Mouse (Mus musculus): ENCODE measurements around the gene Ifit1.
"Not testable (repeated sequence)": the region's sequence is repeated elsewhere in the genome, so short reads cannot be mapped to it uniquely, and the experiment has no call there.

Ifit1 gene

DNA sequence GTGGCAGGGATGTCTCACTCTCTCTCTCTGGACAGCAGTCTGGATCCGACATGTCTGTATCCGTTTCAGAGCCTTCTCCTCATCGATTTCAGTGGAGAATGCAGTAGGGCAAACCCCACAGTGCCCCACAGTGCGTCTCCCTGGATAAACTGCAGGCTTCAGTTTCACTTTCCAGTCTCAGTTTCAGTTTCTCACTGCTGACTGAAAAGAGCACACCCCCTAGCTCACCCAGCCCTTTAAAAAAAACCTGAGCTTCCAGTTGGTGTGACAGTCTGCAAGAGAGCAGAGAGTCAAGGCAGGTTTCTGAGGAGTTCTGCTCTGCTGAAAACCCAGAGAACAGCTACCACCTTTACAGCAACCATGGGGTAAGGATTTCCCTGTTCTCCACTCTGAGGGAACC is at the start of gene Ifit1, which contains the start of gene Ifit1bl2:
Gene Ifit1 (plus strand): TSS at position 249 of the 400 bp plus-strand sequence.
Gene Ifit1bl2 (minus strand): TSS at position 121 of the 400 bp plus-strand sequence.
- DNase-seq: peak; percentile 30

DNA sequence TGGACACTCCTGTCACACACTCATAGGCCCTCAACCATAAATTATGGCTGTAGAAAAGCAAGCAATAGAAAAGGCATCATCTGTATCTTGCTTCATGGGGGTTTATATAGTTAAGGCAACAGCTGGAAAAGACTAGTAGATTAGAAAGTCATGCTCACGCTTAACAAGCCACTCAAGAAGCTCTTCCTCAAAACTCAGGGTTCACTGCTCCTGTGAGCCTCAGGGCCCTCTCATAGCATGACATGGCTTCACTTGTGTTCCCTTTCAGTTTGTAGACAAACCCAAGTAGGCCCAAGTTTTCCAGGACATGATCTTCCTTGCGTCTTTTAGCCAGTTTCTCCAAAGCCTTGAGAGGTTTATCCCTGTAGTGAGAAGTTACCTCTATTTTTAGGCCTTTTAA is 47.2 kb upstream of the Ifit1 start:
- DNase-seq: no peak

DNA sequence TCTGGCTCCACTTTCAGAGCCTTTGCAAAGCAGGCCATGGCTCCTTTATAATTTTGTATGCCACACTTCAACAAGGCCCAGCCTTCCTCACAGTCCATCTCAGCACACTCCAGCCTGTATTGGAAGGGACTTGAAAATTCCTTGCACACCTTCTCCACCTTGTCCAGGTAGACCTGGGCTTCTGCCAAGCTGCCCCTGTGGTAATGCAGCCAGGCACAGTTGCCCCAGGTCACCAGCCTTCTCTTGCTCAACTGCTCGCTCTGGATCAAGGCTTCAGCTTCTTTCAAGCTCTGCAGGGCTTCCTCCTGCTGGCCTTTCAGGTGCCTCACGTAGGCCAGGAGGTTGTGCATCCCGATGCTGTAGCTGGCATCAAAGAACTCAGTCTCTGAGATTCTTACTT is 46.1 kb upstream of the Ifit1 start:
- not testable (repeated sequence) for DNase-seq

DNA sequence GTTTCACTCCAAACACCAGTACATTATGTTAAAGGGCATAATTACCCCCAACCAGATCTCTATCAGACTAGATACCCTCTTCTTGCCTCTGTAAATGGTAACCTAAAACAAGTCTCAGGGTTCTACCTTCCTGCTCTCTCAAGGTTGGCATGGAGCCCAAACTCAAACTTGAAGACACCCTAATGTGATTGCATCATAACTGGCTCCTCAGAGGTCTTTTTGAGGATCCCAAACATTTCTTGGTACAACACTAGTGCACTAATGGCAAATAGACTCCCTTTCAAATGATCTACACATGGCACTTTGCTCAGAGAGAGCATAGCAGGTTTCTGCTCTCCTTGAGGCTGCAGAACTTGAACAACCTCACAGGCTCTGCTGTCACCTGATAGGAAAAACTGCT is 43.9 kb upstream of the Ifit1 start:
- no peak for DNase-seq

DNA sequence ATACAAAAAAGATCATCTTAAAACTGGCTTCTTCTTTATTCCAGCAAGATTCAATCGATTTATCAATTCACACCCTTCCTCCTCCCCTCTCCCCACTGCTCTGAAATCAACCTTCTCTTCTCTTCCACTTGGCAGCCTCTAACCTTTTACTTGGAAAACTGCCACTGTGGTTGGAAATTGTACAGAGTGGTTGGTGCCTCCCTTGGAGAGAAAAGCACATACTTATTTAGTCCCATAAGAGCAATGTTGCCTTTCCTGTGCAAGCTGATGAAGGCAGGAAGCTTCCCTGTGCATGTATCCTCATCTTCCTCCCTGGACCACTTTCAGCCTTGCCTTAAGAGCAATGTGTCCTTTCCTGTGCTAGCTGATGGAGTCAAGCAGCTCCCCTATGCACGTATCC is 42.3 kb upstream of the Ifit1 start:
- DNase-seq: no peak

DNA sequence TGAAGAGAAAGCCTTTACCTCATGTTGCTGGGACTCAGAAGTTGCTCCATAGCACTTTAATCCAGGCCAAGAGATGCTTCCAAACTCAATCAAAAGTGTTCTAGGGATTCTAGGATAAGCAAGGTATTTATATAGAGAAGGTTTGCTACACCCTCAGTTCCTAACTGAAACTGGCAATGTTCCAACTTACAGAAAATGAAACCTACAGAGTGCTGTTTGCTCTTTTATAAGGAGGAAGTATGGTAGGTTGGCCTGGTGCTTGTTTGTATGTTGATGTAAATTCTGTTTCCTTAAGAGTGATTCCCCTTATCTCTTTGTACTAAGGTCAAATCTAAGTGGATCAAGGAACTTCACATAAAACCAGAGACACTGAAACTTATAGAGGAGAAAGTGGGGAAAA is 41.4 kb upstream of the Ifit1 start:
- not testable (repeated sequence) for DNase-seq

DNA sequence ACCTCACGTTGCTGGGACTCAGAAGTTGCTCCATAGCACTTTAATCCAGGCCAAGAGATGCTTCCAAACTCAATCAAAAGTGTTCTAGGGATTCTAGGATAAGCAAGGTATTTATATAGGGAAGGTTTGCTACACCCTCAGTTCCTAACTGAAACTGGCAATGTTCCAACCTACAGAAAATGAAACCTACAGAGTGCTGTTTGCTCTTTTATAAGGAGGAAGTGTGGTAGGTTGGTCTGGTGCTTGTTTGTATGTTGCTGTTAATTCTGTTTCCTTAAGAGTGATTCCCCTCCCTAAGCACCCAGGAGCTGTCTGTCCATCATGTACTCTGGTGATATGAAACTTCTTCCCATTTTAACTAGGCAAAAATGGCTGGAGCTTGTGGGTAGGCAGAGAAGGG is 38.8 kb upstream of the Ifit1 start, which contains the start of gene Ifit1bl1:
Gene Ifit1bl1 (minus strand): TSS at position 69 of the 400 bp plus-strand sequence.
- DNase-seq: not testable (repeated sequence)

DNA sequence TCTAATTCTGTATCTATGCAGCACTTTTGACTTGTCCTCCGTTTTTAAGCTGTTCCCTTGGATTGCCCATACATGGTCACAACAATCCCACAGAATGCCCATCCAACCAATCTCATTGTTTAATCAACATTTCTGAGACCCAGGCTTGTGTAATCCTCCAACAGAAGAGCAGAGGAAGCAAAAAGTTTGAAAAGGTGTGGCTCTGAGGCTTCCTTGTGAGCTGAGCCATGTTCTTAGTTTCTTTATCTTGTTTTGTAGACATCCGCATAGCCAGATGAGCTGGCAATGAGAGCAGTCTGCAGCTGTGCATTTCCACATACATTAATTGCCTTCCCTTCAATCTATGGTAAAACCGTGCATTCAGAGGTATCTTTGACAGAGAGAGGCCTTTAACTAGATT is 35.2 kb upstream of the Ifit1 start:
- DNase-seq: no peak

DNA sequence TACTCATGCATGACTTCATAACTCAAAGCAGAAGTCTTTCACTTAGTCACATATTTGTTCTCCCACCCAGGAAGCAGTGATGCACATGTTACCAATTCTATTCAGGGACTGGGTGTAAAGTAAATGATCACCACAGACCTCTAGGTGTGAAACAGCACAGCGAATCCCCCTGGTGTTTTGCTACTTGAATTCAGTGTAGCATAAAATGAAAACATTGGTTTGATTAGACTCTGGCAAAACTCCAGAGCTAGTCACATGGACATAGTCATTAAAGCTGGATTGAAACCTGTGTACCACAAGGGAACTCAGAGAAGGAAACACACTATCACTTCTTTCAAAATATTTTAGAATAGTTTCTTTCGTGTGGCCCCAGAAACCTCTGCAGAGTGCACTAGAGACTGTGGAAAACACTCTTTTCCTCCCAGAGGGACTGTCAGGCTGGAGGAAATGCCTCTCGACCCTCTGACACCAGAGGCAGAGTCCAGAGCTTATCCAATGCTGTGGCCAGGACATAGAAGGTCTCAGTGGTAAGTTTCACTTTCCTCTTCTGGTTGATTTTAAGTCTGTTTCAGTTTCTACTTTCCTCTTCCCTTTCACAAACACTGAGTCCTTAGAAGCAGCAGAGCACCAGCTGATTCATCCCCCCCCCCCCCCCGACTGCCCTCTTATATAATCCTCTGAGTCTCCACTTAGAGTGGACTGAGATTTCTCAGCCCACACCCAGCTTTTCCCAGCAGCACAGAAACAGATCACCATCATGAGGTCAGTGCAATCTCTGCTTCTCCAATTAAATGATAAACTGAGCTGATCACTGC is 33.2 kb upstream of the Ifit1 start, which contains the start of gene Ifit3b:
Gene Ifit3b (plus strand): TSS at position 734 of the 815 bp plus-strand sequence.
- DNase-seq: not testable (repeated sequence)

DNA sequence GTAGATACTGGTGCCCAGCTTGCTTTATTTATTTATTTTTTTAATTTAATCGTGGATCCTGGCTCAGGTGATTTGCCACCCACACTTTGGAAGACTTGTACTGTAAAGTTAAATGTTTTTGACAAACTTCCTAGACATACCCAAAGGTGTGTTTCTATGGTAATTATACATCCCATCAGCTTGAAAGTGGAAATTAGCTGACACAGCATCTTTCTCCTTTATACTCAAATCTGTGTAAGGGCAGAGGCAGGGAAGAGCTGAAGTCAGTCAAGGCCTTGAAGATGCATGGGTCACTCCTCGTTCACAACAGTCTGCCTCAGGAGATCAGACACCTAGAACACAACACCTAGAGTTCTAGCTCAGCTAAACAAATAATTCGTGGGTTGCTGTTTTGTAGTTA is 30.6 kb upstream of the Ifit1 start:
- DNase-seq: not testable (repeated sequence)

DNA sequence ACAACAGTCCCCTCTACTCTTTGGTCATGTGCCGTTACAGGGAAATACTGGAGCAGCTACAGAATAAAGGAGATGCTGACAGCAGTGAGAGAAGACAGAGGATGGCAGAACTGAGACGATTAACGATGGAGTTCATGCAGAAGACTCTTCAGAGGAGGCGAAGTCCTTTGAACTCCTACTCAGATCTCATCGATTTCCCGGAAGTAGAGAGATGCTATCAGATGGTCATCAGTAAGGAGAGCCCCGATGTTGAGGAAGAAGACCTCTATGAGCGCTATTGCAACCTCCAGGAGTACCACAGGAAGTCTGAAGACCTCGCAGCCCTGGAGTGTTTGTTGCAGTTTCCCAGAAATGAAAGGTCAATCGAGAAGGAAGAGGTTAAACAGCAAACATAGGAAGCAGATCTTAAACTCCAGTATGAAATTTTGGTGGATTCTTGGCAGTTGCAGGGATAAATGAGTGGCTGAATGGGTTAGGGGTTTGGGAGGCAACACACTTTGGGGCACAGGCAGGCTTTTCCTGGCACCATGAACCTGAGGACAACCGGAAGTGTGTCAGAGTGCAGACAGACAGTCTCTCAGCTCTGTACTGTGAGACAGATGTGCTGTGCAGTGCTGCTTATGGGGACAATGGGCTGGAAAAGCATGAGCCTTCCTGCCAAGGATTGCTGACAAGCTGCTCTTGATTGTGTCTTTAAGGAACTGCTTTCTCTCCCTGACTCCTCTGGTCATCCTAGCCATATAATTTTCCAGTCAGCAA is 28.2 kb upstream of the Ifit1 start:
- not testable (repeated sequence) for DNase-seq

DNA sequence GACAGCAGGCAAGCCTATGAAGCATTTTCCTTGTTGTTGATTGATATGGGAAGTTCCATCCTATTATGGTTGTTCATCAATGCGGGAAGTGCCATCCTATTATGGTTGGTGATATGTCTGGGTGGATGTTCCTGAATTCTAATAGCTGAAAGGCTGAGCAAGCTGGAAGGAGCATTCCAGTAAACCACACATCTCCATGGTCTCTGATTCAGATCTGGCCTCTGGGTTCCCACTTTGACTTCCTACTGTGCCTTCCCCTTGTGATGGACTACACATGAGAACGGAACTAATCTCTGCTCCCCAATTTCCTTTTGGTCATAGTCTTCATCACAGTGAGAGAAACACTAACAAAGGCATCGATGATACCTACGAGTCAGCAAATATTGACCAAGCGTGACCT is 19.8 kb upstream of the Ifit1 start:
- no peak for DNase-seq

DNA sequence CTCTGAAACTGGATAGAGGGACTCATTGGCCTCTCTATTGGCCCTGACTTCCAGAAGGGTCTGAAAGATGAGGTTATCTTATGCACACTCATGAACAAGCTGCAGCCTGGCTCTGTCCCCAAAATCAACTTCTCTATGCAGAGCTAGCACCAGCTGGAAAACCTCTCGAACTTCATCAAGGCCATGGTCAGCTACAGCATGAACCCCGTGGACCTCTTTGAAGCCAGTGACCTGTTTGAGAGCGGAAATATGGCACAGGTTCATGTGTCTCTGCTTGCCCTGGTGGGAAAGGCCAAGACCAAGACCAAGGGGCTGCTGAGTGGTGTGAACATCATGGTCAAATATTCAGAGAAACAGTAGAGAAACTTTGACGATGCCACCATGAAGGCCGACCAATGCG is 16.9 kb upstream of the Ifit1 start:
- no peak for DNase-seq

DNA sequence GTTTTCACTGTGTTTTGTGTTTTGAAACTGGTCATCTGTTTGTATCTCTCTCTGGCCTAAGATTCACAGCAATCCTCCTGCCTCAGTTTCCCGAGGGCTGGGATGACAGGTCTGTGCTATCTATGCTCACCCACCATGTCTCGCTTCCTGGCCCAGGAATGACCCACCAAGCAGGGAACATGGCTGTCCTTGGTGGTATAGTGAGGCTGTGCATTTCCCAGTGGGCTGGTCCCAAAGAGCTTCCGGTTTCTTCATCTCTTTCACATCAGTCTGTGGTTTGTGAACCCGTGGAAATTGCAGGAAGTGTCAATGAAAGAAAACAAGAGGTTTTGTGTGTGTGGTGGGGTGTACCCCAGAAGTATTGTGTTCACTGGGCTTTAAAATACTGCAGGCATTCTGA is 16.0 kb upstream of the Ifit1 start:
- DNase-seq: no peak

DNA sequence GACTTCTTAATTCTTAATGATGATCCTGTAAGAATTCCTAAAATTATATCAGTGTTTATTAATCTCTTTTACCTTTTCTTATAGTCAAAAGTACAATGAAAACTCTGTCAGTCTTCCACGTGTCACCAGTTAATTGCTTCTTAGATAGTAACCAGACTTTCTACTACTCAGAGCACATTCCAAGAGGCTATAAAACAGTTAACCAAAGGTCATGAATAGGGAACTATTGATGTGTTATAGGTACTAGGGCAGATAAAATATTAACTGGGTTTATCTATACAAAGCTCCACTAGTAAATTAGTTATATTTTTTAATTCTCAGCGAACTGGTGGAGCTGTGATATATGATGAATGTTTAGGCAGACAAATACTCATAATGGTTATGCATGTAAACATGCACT is 13.2 kb upstream of the Ifit1 start:
- no peak for DNase-seq

DNA sequence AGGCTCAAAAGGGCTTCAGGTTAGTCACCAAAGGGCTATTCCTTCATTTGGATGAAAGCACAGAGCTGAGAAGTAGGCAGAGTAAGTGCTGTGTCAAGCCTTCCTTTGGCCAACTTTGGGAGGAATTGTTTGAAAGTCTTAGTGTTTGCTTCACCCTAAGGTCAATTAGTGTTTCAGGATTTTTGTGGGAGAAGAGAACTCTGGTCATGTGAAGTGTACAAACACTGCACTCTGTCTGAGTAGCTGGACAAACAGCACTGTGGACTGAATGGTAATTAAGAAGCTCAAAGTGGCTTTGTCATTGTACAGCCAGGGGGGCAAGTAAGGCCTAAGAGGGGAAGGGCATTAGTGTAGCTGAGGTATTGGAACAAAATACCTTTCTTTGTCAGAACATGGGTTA is 9.2 kb upstream of the Ifit1 start:
- DNase-seq: no peak

DNA sequence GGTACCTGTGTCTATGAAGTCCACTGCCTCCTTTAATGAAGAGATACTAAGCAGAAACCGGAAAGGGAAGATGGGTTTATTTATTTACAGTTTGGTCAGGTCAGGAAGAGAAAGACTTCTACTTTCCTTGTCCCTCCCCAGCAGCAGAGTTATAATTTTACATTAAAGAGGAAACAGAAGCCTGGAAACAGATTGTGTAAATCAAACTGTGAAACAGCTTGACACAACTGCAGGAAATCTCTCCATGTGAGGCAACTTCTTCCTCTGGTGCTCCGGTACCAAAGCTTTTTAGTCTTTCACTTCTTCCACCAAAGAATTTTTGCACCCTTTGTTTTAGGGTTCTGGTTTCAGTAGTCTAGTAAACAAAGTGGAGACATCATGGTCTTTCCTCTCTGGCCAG is 7.2 kb upstream of the Ifit1 start:
- DNase-seq: no peak

DNA sequence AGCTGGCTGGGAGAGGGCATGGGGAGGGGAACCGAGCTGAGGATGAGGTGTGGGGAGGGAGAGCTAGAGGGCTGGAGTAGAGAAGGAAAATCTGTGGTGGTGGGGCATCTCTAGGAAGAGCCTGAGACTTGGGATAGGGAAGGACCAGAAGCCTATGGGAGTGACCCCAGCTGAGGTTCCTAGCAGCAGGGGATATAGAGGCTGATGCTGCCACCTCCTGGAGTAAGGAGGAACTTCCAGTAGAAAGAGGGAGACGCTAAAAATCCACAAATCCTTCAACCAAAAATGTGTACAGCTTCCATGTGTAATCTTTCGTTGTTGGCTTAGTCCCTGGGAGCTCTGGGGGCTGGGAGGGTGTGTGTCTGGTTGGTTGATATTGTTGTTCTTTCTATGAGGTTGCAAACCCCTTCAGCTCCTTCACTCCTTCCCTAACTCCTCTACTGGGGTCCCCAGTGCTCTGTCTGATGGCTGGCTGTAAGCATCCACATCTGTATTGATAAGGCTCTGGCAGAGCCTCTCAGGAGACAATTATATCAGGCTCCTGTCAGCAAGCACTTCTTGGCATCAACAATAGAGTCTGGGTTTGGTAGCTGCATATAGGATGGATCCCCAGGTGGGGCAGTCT is 3.6 kb upstream of the Ifit1 start:
- DNase-seq: peak; percentile 57

DNA sequence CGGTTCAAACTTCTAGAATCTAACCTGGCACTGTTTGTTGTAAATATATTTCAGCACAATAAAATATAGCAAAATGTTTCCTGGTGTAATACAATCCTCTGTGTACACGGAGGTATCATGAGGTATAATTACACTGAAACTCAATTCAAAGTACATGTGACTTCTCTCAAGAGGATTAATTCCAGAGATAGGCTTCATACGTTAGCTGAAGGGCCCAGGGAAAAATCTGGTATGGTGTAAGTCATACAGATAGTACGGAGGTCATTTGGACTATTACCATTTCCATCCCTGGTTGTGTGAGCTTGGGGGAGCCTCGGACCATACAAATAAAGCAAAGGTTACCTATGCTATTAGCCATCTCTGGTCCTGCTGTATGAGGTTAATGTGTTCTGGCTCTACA is 1.9 kb downstream of the Ifit1 start:
- no peak for DNase-seq

DNA sequence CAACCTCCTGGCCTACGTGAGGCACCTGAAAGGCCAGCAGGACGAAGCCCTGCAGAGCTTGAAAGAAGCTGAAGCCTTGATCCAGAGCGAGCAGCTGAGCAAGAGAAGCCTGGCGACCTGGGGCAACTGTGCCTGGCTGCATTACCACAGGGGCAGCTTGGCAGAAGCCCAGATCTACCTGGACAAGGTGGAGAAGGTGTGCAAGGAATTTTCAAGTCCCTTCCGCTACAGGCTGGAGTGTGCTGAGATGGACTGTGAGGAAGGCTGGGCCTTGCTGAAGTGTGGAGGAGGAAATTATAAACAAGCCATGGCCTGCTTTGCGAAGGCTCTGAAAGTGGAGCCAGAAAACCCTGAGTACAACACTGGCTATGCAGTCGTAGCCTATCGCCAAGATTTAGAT is 7.0 kb downstream of the Ifit1 start:
- not testable (repeated sequence) for DNase-seq

DNA sequence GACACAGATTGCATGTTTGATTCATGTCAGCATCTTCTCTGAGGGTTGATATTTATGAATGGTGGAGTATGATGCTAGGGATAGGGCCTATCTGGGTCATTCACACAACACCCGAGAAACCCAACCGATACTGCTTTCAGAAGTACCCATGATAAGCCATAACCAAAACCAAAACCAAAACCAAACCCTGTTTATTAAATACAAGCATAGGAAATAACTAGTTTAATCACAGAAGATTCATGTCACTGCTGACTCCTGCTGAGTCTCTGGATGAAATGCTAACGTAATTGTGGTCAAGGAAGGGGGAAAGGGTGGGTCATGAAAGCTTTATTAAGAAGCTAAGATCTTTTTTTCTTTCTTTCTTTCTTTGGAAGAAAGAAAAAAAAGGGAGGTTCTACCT is 9.6 kb downstream of the Ifit1 start:
- no peak for DNase-seq

DNA sequence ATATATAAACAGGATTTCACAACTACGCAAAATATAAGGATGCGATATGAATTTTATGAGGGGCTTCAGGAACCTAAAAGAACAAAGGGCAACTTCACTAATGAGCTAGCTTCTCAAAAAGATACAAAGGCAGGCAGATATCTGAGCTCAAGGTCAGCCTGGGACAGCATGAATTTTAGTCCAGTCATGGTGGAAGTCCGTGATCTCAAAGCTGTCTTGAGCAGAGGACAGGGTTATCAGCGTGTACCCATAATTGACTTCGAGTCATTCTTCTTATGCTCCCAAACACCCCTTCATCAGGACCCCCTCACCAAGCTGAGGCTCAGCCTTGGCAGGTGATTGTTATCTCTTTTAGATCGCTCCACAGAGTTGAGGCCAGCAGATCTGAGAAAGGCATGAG is 10.3 kb downstream of the Ifit1 start:
- no peak for DNase-seq

DNA sequence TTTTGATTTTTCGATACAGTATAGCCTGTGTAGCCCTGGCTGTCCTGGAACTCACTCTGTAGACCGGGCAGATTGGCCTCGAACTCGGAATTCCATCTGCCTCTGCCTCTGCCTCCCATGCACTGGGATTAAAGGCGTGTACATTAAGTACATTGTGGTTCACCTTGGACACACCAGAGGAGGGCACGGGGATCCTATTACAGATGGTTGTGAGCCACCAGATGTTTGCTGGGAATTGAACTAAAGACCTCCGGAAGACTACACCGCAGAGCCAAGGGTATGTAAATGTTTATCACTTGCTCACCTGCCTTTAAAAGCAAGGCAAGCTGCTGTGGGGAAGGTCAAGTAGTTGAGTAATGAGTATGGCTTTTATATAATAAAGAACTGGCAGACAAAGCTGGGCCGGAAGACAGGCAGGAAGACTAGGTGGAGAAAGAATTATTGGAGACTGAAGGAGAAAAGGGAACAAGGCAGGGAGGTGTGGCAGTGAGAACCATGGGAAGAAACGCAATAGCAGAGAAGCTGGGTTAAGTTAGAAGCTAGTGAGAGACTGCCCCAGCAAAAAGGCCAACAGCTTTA is 14.6 kb downstream of the Ifit1 start:
- no peak for DNase-seq
